Mouse (Mus musculus) adrenal gland, postnatal 4 days (tissue): ENCODE measurements around the gene Tcap. TPM values are rescaled to one million over a fixed set of nuclear protein-coding genes. Genes with fewer than 3 reads are reported as not detected.

ENCODE experiments used
- DNase-seq, 2 experiments: peaks; one replicate each; pipeline ENCODE4 v3.0.0; 2021 to 2022; ENCODE audit warnings: low spot score in 2 of 2, mixed read lengths in 2 of 2
- total RNA-seq, 2 experiments: library from RNA; stranded (reverse); gene quantifications; 2 replicates each; pipeline ENCODE4 v1.2.3; 2021

Gene Tcap
- total RNA-seq, 2 experiments from 2014 or later = 8.6 to 16.7 TPM

- DNase-seq = no peak
Measured at GRCm38 (mm10) chr11:98353651-98354211, 29.9 kb upstream of the Tcap start.

GRCm38 (mm10) chr11:98354445-98354844 lies 29.2 kb upstream of the Tcap start:
- no peak for DNase-seq

- no peak for DNase-seq
Measured at GRCm38 (mm10) chr11:98355732-98356299, 27.8 kb upstream of the Tcap start.

GRCm38 (mm10) chr11:98356625-98357394 lies 26.8 kb upstream of the Tcap start:
- no peak for DNase-seq

GRCm38 (mm10) chr11:98357396-98358160 lies 26.0 kb upstream of the Tcap start:
- DNase-seq = no peak

- peak; percentile 69 to 82 for DNase-seq
Measured at GRCm38 (mm10) chr11:98358161-98359083, 25.2 kb upstream of the Tcap start, which contains the start of gene Stard3. Stard3 (plus strand) TSS chr11:98358368.

GRCm38 (mm10) chr11:98360866-98361521 lies 22.6 kb upstream of the Tcap start:
- DNase-seq = no peak

GRCm38 (mm10) chr11:98363817-98364216 lies 19.8 kb upstream of the Tcap start:
- DNase-seq = no peak

GRCm38 (mm10) chr11:98364410-98364809 lies 19.2 kb upstream of the Tcap start:
- no peak for DNase-seq

- no peak for DNase-seq
Measured at GRCm38 (mm10) chr11:98366290-98366689, 17.3 kb upstream of the Tcap start.

- DNase-seq = no peak
Measured at GRCm38 (mm10) chr11:98367171-98367862, 16.3 kb upstream of the Tcap start.

- DNase-seq = no peak
Measured at GRCm38 (mm10) chr11:98367863-98368186, 15.8 kb upstream of the Tcap start.

GRCm38 (mm10) chr11:98369337-98369736 lies 14.3 kb upstream of the Tcap start:
- DNase-seq = no peak

- DNase-seq = no peak
Measured at GRCm38 (mm10) chr11:98370588-98370987, 13.0 kb upstream of the Tcap start.

GRCm38 (mm10) chr11:98371556-98372240 lies 11.9 kb upstream of the Tcap start:
- no peak for DNase-seq

- DNase-seq = no peak
Measured at GRCm38 (mm10) chr11:98372406-98372805, 11.2 kb upstream of the Tcap start.

GRCm38 (mm10) chr11:98373244-98373643 lies 10.4 kb upstream of the Tcap start:
- DNase-seq = no peak

- no peak for DNase-seq
Measured at GRCm38 (mm10) chr11:98374266-98374665, 9.3 kb upstream of the Tcap start.

- no peak for DNase-seq
Measured at GRCm38 (mm10) chr11:98376756-98377155, 6.9 kb upstream of the Tcap start.
